Mouse (Mus musculus): ENCODE measurements around the gene Morc1.
A peak's percentile ranks its signal among the peaks of the same experiment; 100 is the strongest.

Gene Morc1

GRCm38 (mm10) chr16:48479266-48479848 is 48.3 kb downstream of the Morc1 start:
- DNase-seq: no peak

DNA sequence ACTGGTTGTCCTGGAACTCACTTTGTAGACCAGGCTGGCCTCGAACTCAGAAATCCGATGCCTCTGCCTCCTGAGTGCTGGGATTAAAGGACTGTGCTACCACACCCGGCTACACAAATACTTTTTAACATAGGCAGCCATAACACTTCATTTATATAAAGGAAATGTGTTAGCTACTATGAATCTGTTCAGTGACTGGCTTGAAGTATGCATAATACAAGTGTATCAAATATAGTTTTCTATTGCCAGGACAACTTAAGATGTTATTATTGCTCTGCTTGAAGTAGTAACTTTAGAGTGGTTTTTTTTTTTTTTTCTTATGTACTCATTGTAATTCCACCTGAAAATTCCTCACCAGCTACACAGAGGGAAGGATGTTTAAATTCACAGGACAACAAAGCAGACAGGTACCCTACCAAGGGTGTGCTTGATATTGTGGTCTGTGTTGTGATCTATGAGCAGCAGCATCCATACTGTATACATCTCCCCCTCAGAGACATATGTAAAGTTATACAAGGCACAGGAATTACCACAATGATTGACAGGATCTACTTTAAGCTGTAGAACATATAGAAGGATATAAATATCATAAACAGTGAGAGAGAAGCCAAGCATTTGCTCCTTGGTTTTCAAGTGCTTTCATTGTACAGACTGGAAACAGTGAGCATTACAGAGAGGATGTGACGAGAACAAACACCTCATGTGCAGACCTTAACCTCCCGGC is 85.9 kb downstream of the Morc1 start:
- DNase-seq: no peak

DNA sequence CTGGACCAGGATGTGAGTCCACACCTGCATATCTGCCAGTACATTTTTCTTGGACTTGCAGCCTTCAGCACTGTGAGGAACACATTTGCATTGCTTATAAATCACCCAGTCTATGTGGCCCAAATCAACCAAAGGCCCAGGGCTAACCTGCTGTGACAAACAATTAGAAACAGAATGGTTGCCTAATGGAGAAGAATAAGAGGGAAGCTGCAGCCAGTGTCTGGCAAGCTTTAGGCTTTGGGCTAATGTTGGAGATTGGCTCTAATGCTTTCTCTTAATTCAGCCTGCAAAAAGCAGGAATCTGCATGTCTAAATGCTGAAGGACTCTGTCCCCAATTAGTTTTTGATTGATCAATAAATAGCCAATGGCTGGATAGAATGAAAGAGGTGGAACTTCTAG is 88.5 kb downstream of the Morc1 start:
- DNase-seq: no peak

DNA sequence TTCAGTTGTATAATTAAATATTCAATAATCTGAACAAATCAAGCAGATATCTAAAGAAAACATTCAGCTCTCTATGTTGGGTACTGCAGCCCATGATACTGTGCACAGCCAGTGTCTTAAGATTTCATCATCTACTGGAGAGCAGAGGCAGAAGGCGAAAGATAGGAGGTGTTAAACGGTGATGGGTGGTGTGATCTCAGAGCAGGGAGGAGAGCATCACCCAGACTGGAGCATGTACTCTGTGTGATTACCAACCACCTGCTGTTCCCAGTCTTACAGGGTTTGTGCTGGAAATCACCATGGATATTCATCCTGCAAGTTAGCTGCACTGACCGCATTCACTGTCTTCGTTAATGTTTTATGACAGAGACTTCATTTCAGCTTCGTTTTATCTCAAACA is 106.1 kb downstream of the Morc1 start:
- DNase-seq: peak; percentile 15

GRCm38 (mm10) chr16:48562290-48563080 is 131.4 kb downstream of the Morc1 start:
- DNase-seq: peak; percentile 56

DNA sequence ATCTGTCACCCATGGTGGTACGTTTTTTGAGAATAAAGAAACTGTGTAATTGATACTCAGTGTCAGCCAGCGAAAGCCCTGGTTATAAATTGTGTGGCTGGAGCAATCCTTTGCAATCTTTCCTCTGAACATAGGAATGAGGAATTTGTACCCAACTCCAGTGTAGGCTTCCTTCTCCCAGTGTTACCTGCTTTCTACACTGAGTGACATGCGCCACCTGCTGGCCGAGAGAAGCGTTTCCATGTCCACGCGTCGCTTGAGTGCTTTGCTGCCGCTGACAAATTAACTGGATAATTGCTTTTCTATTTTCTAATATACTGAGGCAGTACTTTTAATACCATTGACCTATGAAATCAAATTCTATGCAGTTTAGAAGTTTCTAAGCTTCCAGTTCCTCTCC is 139.3 kb downstream of the Morc1 start:
- DNase-seq: peak; percentile 76

DNA sequence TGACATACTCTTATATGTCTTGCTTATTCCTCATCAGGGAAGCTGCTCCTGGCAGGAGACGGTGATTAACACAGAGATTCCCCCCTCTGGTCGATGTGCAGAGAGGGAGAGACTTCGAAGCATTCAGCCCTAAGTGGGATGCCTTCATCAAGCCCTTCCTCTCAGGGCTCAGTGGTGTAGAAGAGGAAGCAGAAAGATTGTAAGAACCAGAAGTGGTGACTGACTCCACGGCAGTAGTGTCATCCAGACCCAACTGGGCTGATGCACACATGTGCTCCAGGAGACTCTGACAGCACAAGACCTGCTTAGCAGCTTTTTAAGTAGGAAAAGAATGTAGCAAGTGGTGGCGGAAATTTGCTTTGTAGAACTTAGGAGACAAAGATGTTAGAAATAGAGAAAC is 143.0 kb downstream of the Morc1 start:
- no peak for DNase-seq

GRCm38 (mm10) chr16:48574499-48574898 is 143.5 kb downstream of the Morc1 start:
- DNase-seq: no peak

DNA sequence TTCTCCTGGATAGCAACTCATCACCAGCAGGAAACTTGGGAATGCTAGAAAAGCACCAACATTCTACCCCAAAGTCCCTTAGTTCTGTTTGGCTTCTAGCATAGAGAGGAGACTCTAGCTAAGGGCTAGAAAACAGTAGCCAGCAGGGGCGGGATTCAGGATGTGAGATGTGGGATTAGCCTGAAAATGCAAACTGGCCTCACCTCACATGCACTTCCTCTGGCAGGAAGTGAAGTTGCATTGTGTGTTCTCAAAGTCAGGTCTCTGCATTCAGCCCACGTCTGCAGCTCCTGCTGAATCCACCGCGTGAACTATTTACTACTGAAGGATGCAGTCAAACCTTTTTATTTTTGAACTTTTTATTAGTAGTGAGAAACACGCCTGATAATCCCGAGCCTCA is 154.3 kb downstream of the Morc1 start:
- DNase-seq: no peak

GRCm38 (mm10) chr16:48594457-48594856 is 163.4 kb downstream of the Morc1 start:
- no peak for DNase-seq

DNA sequence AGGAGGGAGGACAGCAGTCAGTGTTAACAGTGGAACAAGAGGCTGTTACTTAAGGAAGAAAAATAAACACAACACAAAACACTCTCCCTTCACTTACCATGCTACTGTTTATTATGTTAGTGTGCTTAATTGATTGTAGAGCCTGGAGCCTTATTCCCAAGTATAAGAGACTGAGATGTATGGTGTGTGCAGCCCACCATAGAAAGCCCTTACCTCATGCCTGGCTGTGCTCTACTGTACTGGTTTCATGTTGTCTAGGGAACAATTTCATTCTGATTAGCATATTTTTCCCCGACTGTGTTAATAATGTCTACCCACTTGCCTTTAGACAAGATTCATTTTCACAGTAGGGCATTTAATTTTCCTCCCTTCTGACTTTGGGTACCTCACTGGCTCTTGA is 164.2 kb downstream of the Morc1 start:
- no peak for DNase-seq

DNA sequence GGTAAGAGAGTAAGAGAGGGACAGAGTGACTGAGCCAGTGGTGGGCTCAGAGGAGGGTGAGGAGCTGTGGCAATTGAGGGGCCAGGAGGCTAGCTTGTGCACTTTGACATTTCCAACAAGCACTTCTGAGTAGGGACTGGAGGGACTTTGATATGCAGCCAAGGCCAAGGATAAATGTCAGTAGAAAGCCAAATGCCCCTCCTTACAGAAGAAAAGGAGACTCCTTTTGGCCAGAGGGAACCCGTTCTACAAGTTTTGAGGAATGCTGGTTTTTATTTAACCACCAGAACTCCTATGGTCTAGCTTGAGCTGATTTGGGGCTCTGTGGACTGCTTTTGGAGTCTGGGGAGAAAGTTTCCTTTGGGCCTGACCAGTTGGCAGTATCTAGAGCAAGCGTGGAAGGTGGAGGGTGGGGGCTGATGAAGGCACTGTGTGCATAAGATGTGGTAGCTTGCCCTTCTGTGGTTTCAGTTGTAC is 172.7 kb downstream of the Morc1 start:
- DNase-seq: no peak

- no peak for DNase-seq
Observed at GRCm38 (mm10) chr16:48606476-48607038, 175.5 kb downstream of the Morc1 start.

- no peak for DNase-seq
Observed at GRCm38 (mm10) chr16:48608224-48608623, 177.2 kb downstream of the Morc1 start.

- DNase-seq: no peak
Observed at GRCm38 (mm10) chr16:48610866-48611265, 179.8 kb downstream of the Morc1 start.

DNA sequence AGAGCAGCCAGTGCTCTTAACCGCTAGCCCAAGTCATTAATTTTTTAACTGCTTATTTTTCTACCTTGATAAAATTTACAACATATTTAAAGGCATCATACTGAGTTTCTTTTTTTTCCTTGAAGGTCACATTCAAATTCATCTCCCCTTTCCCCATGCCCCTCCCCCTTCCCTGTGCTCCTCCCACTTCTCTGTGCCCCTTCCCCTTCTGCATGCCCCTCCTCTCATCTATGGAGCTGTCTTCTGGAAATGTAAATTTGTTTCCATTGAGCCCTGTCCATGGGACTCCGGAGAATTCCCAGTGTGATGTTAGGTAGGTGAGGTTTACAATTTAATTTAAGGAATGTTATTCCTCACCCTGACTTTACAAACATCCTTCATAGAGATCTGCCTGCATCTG is 180.4 kb downstream of the Morc1 start:
- no peak for DNase-seq

DNA sequence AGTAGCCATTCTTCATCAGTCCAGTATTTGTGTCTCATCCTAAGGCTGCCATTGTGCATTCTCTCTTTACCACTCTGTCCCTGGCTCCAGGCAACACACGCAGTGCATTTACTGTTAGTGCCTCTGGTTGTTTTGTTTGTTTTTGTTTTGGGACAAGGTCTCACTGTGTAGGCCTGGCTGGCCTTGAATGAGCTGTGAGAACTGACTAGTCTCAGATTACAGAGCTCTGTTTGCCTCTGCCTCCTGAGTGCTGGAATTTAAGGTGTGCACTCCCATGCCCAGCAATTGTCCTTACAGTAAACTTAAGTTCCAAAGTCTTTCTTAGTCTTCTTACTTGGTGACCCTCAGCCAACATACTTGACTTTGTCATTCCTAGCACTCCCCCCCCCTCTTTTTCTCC is 182.7 kb downstream of the Morc1 start:
- DNase-seq: no peak

DNA sequence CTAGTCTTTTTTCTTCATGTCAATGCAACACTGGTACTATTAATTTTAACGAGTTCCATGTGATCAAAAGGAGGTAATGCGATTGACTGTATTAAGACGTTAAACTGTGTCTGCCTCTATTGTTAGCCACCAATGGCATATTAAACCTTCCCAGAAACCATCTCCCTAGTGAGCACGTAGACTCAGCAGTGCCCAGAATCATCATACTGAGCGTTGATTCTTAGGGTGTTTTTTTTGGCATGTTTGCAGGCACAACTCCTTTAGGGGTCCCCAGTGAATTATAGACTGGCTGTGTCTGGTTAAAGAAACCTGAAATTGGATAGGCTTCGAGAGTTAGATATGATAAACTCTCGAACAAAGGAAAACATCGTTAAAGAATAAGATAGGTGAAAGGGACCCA is 189.5 kb downstream of the Morc1 start:
- DNase-seq: peak; percentile 6

- peak; percentile 14 for DNase-seq
Observed at GRCm38 (mm10) chr16:48621019-48621418, 190.0 kb downstream of the Morc1 start.

- DNase-seq: no peak
Observed at GRCm38 (mm10) chr16:48623447-48623846, 192.4 kb downstream of the Morc1 start.

DNA sequence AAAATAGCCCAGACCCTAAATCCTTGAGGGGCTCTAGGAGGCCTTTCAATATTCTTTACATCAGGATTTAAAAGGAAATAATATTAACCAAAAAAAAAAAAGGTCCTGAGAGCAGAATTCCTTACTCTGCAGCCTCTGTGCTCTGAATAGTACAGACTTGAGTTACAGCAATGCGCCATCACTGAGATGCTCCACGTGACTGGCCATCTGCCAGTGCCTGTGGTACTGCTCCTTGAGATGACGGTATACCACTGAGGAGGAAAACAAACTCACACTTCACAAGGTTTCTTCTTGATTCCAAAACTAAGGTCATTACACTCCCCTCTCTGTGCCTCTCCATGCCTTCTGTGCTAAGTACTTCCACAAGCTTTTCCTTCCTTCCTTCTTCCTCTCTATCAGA is 195.1 kb downstream of the Morc1 start:
- DNase-seq: no peak

GRCm38 (mm10) chr16:48627296-48627695 is 196.3 kb downstream of the Morc1 start:
- no peak for DNase-seq

DNA sequence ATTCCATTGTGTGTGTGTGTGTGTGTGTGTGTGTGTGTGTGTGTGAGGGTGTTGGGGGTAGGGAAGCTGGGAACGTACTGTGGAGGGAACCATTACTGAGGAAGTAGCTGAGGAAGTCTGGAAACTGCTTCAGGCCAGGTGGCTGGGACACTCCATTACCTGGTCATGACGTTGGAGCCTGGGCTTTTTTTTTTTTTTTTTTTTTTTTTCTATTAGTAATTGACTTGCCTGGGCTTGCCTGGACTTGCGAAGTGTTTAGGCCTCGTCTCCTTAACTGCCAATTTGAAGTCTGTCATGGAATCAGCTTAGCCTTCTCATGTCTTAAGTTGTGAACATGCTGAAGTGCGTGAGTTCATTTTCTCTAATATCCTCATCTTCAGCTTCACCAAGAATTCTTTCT is 198.7 kb downstream of the Morc1 start:
- no peak for DNase-seq

DNA sequence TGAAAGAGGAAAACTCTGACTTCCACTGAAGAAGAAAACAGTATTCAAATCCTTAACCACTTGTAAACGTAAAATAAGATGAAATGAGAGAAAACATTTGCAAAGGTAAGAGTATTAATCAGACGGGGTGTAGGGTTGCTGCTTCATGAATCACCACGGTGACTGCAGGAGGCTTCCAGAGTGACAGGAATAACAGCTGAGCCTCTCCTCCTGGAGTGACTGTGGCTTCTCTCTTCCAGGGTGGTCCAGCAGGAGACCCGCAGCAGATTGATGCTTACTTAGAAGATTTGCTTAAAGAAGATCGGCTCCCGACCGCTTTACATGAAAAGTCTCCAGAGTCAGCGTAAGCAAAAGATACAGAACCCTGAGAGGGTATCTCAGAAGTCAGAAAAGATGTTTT is 199.4 kb downstream of the Morc1 start:
- no peak for DNase-seq

Data from retina, postnatal 1 day (tissue).